Mouse (Mus musculus): ENCODE data around the gene Ssr2. TPM values are rescaled to one million over a fixed set of nuclear protein-coding genes. Genes with fewer than 3 reads are reported as not detected.

The Ssr2 gene
- total and polyA plus RNA-seq, 2 experiments from 2014 or later, result 196 to 236 TPM

GRCm38 (mm10) chr3:88544514-88544913, 31.2 kb upstream of the Ssr2 start:
- H3K9ac ChIP-seq (replicated peaks; ENCODE audit: low read length, poor library complexity, severe bottlenecking), result no peak overlapping the region
- H3K9me3 ChIP-seq (ENCODE audit: low read length), result no peaks in the 10 kb centered on the region
- no peak overlapping the region for H3K27ac ChIP-seq (ENCODE audit: low read depth, low read length)
- H3K4me2 ChIP-seq (ENCODE audit: low read depth, low read length, poor library complexity, severe bottlenecking), result no peak overlapping the region
- H3K27me3 ChIP-seq (ENCODE audit: insufficient read depth, low read length), result no peaks in the 10 kb centered on the region
- no peak overlapping the region for H3K4me3 ChIP-seq (ENCODE audit: low read depth, low read length)
- no peaks in the 10 kb centered on the region for H3K36me3 ChIP-seq (ENCODE audit: insufficient read depth, low read length)
- 39% methylated on average over 5 of the region's 5 CpGs for WGBS
- H3K4me1 ChIP-seq (ENCODE audit: insufficient read depth, low read length), result no peaks in the 10 kb centered on the region
- DNase-seq (ENCODE audit: low spot score) (no peak), ATAC-seq (ENCODE audit: low FRiP score) (no peak)
- TF ChIP-seq CTCF (IDR thresholded peaks at IDR 0.05), result peak; percentile 67

- no peak overlapping the region for H3K9ac ChIP-seq (replicated peaks; ENCODE audit: low read length, poor library complexity, severe bottlenecking)
Observed at GRCm38 (mm10) chr3:88544955-88545591, 30.6 kb upstream of the Ssr2 start.

GRCm38 (mm10) chr3:88546674-88547418, 28.8 kb upstream of the Ssr2 start:
- Histone ChIP-seq H3K27ac (ENCODE audit: low read depth, low read length) (no peak overlapping the region), H3K9me3 (ENCODE audit: low read length) (no peaks in the 10 kb centered on the region), H3K4me2 (ENCODE audit: low read depth, low read length, poor library complexity, severe bottlenecking) (no peak overlapping the region), H3K36me3 (ENCODE audit: insufficient read depth, low read length) (no peaks in the 10 kb centered on the region), H3K4me1 (ENCODE audit: insufficient read depth, low read length) (no peaks in the 10 kb centered on the region), H3K27me3 (ENCODE audit: insufficient read depth, low read length) (no peaks in the 10 kb centered on the region), H3K4me3 (ENCODE audit: low read depth, low read length) (no peak overlapping the region), H3K9ac (replicated peaks; ENCODE audit: low read length, poor library complexity, severe bottlenecking) (no peak overlapping the region)
- DNase-seq (ENCODE audit: low spot score) (no peak), ATAC-seq (ENCODE audit: low FRiP score) (no peak)
- TF ChIP-seq CTCF (IDR thresholded peaks at IDR 0.05), result no peak
- WGBS, result 76% methylated on average over 6 of the region's 6 CpGs

More at GRCm38 (mm10) chr3:88544955-88545591, 30.6 kb upstream of the Ssr2 start:
- Histone ChIP-seq H3K9me3 (ENCODE audit: low read length) (no peaks in the 10 kb centered on the region), H3K4me2 (ENCODE audit: low read depth, low read length, poor library complexity, severe bottlenecking) (no peak overlapping the region), H3K4me1 (ENCODE audit: insufficient read depth, low read length) (no peaks in the 10 kb centered on the region), H3K27ac (ENCODE audit: low read depth, low read length) (no peak overlapping the region), H3K36me3 (ENCODE audit: insufficient read depth, low read length) (no peaks in the 10 kb centered on the region), H3K27me3 (ENCODE audit: insufficient read depth, low read length) (no peaks in the 10 kb centered on the region), H3K4me3 (ENCODE audit: low read depth, low read length) (no peak overlapping the region)
- 68% methylated on average over 20 of the region's 20 CpGs for whole genome bisulfite sequencing
- DNase-seq (ENCODE audit: low spot score) (no peak), ATAC-seq (ENCODE audit: low FRiP score) (no peak)
- TF ChIP-seq CTCF (IDR thresholded peaks at IDR 0.05), result no peak

GRCm38 (mm10) chr3:88548180-88548917, 27.3 kb upstream of the Ssr2 start, which contains the start of gene Rab25:
Gene Rab25, minus strand, starts transcription at chr3:88548300.
- no peaks in the 10 kb centered on the region for H3K4me1 ChIP-seq (ENCODE audit: insufficient read depth, low read length)
- no peak within 1 kb of the TSS for H3K4me3 ChIP-seq (ENCODE audit: low read depth, low read length)
- ATAC-seq (ENCODE audit: low FRiP score) (no peak), DNase-seq (ENCODE audit: low spot score) (no peak)
- no peak within 1 kb of the TSS for H3K4me2 ChIP-seq (ENCODE audit: low read depth, low read length, poor library complexity, severe bottlenecking)
- H3K27ac ChIP-seq (ENCODE audit: low read depth, low read length), result no peak within 1 kb of the TSS
- TF ChIP-seq CTCF (IDR thresholded peaks at IDR 0.05), result no peak
- no peak within 1 kb of the TSS for H3K9ac ChIP-seq (replicated peaks; ENCODE audit: low read length, poor library complexity, severe bottlenecking)
- H3K9me3 ChIP-seq (ENCODE audit: low read length), result no peaks in the 10 kb centered on the region
- WGBS, result 57% methylated on average over 18 of the region's 18 CpGs
- no peaks in the 10 kb centered on the region for H3K36me3 ChIP-seq (ENCODE audit: insufficient read depth, low read length)
- H3K27me3 ChIP-seq (ENCODE audit: insufficient read depth, low read length), result no peaks in the 10 kb centered on the region

- ATAC-seq (ENCODE audit: low FRiP score) (no peak), DNase-seq (ENCODE audit: low spot score) (no peak)
- Histone ChIP-seq H3K4me1 (ENCODE audit: insufficient read depth, low read length) (no peaks in the 10 kb centered on the region), H3K4me3 (ENCODE audit: low read depth, low read length) (no peak overlapping the region), H3K9me3 (ENCODE audit: low read length) (no peaks in the 10 kb centered on the region), H3K27ac (ENCODE audit: low read depth, low read length) (no peak overlapping the region), H3K4me2 (ENCODE audit: low read depth, low read length, poor library complexity, severe bottlenecking) (peak overlapping the region; percentile 70), H3K9ac (replicated peaks; ENCODE audit: low read length, poor library complexity, severe bottlenecking) (no peak overlapping the region), H3K36me3 (ENCODE audit: insufficient read depth, low read length) (peaks cover 9% of the 10 kb centered on the region; the same call in 1 of the 2 replicates), H3K27me3 (ENCODE audit: insufficient read depth, low read length) (no peaks in the 10 kb centered on the region)
- no peak for TF ChIP-seq CTCF (IDR thresholded peaks at IDR 0.05)
- 87% methylated on average over 4 of the region's 4 CpGs for WGBS
Observed at GRCm38 (mm10) chr3:88551586-88551985, 24.1 kb upstream of the Ssr2 start.
